17 mouse cellular contexts compared by ENCODE assay signal in the genomic region with DNA sequence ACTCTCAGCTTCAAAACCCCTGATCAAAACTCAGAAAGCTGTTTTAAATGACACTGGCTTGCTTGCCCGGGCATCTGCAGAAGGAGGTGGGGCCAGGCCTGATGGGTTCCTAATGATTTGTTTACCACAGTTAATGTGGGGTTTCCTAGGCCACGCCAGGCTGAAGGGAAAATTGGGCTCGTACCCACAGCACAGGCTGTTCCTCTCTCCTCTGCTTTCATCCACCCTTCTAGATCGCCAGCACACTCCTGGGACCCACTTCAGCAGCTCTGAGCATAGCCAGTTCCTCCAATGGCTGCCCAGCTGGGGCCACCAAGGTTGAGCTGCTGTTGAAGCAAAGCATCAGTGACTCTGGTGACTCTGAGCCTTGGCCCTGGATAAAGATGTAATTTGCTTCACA. TPM values are rescaled to one million over a fixed set of nuclear protein-coding genes. Genes with fewer than 3 reads are reported as not detected.
A peak's percentile ranks its signal among the peaks of the same experiment; 100 is the strongest.
DNase-seq lines count a peak whose midpoint lies in the region; ATAC-seq and TF ChIP-seq lines count a peak whose summit lies in the region.
"Had no signal": no experiment of that assay in that cellular context is flagged by ENCODE, and none has a peak within 500 bp of the region (broad histone marks: within the 10 kb centered on the region; RNA-seq: fewer than 3 reads in every experiment).

No protein-coding gene starts in this region.

- no peaks in the 10 kb centered on the region for H3K9me3 ChIP-seq in embryonic facial prominence, embryonic 12.5 days
- H3K9me3 ChIP-seq in embryonic facial prominence, embryonic 10.5 days = no peaks in the 10 kb centered on the region
- no peaks in the 10 kb centered on the region for H3K9me3 ChIP-seq in hindbrain, postnatal 0 days (ENCODE audit: low read length)
- H3K9me3 ChIP-seq in hindbrain, embryonic 10.5 days = no peaks in the 10 kb centered on the region
- H3K9me3 ChIP-seq: G1E; liver, embryonic 15.5 days; neural tube, embryonic 13.5 days had no signal

- DNase-seq in embryonic facial prominence, embryonic 10.5 days (ENCODE audit: low spot score) = no peak
- peak; percentile 20 for DNase-seq in hindbrain, postnatal 0 days (ENCODE audit: low spot score)
- no peak for DNase-seq in hindbrain, embryonic 10.5 days (ENCODE audit: low spot score)
- DNase-seq in right cerebral cortex, postnatal 10 days (ENCODE audit: low spot score in 2 of 2) = peak; percentile 73 to 77
- no peak for DNase-seq in right cerebral cortex, postnatal 14 days
- no peak for DNase-seq in adrenal gland, postnatal 36 days
- DNase-seq in adrenal gland, postnatal 4 days (ENCODE audit: low spot score in 2 of 2) = no peak
- DNase-seq: cerebellum, postnatal 36 days; lung, postnatal 4 days had no signal

- no peak overlapping the region for H3K27ac ChIP-seq in embryonic facial prominence, embryonic 12.5 days
- no peak overlapping the region for H3K27ac ChIP-seq in embryonic facial prominence, embryonic 10.5 days (replicated peaks)
- no peak overlapping the region for H3K27ac ChIP-seq in hindbrain, postnatal 0 days
- H3K27ac ChIP-seq in hindbrain, embryonic 10.5 days = no peak overlapping the region
- H3K27ac ChIP-seq: kidney, postnatal 0 days; liver, embryonic 15.5 days; neural tube, embryonic 13.5 days had no signal

- no peaks in the 10 kb centered on the region for H3K36me3 ChIP-seq in embryonic facial prominence, embryonic 12.5 days
- no peaks in the 10 kb centered on the region for H3K36me3 ChIP-seq in embryonic facial prominence, embryonic 10.5 days (replicated peaks)
- no peaks in the 10 kb centered on the region for H3K36me3 ChIP-seq in hindbrain, postnatal 0 days (ENCODE audit: insufficient read depth, low read length)
- H3K36me3 ChIP-seq in hindbrain, embryonic 10.5 days = no peaks in the 10 kb centered on the region
- H3K36me3 ChIP-seq: G1E; liver, embryonic 15.5 days; neural tube, embryonic 13.5 days had no signal

- ATAC-seq in embryonic facial prominence, embryonic 12.5 days (ENCODE audit: insufficient number of reproducible peaks, insufficient read depth, low FRiP score, low TSS enrichment) = 0 out of 2 replicates have a peak, but pooled peaks have one; percentile 22
- 0 out of 2 replicates have a peak, but pooled peaks have one; percentile 22 for ATAC-seq in hindbrain, postnatal 0 days
- ATAC-seq: midbrain, embryonic 16.5 days had no signal

- TF ChIP-seq CTCF in hindbrain, postnatal 0 days (IDR thresholded peaks at IDR 0.05; ENCODE audit: low read depth) = no peak

- peaks cover 4% of the 10 kb centered on the region; the same call in 1 of the 2 replicates for H3K27me3 ChIP-seq in embryonic facial prominence, embryonic 12.5 days
- H3K27me3 ChIP-seq in embryonic facial prominence, embryonic 10.5 days (replicated peaks; ENCODE audit: low read depth, poor library complexity, severe bottlenecking) = peaks cover 14% of the 10 kb centered on the region
- no peaks in the 10 kb centered on the region for H3K27me3 ChIP-seq in hindbrain, postnatal 0 days (ENCODE audit: insufficient read depth, low read length)
- H3K27me3 ChIP-seq in hindbrain, embryonic 10.5 days (ENCODE audit: insufficient read depth, poor library complexity, severe bottlenecking) = peaks cover 17% of the 10 kb centered on the region

- no peak overlapping the region for H3K4me2 ChIP-seq in embryonic facial prominence, embryonic 12.5 days (replicated peaks)
- no peak overlapping the region for H3K4me2 ChIP-seq in hindbrain, postnatal 0 days (ENCODE audit: low read depth, low read length)
- H3K4me2 ChIP-seq: liver, embryonic 15.5 days; neural tube, embryonic 13.5 days had no signal

- H3K4me3 ChIP-seq in embryonic facial prominence, embryonic 12.5 days = no peak overlapping the region
- no peak overlapping the region for H3K4me3 ChIP-seq in embryonic facial prominence, embryonic 10.5 days
- no peak overlapping the region for H3K4me3 ChIP-seq in hindbrain, postnatal 0 days (ENCODE audit: low read length)
- H3K4me3 ChIP-seq in hindbrain, embryonic 10.5 days = no peak overlapping the region
- H3K4me3 ChIP-seq: liver, embryonic 15.5 days; neural tube, embryonic 13.5 days had no signal

- WGBS in embryonic facial prominence, embryonic 12.5 days = 49% methylated on average over 4 of the region's 4 CpGs
- WGBS in embryonic facial prominence, embryonic 10.5 days = 63% methylated on average over 4 of the region's 4 CpGs
- WGBS in hindbrain, postnatal 0 days = 45% methylated on average over 4 of the region's 4 CpGs
- WGBS in hindbrain, embryonic 10.5 days = 71% methylated on average over 4 of the region's 4 CpGs

- 0 out of 2 replicates have a peak, but pooled peaks cover 3% of the 10 kb centered on the region for H3K4me1 ChIP-seq in embryonic facial prominence, embryonic 12.5 days
- H3K4me1 ChIP-seq in embryonic facial prominence, embryonic 10.5 days = peaks cover 21% of the 10 kb centered on the region
- peaks cover 5% of the 10 kb centered on the region; the same call in 1 of the 2 replicates for H3K4me1 ChIP-seq in hindbrain, postnatal 0 days (ENCODE audit: insufficient read depth, low read length)
- H3K4me1 ChIP-seq in hindbrain, embryonic 10.5 days (replicated peaks) = peaks cover 17% of the 10 kb centered on the region; the same call in 1 of the 2 replicates
- H3K4me1 ChIP-seq: liver, embryonic 15.5 days had no signal

- H3K9ac ChIP-seq in embryonic facial prominence, embryonic 12.5 days = no peak overlapping the region
- H3K9ac ChIP-seq in hindbrain, postnatal 0 days (replicated peaks; ENCODE audit: low read length) = no peak overlapping the region
- H3K9ac ChIP-seq: liver, embryonic 15.5 days; neural tube, embryonic 13.5 days had no signal

RNA-seq across cellular contexts. Expression of gene Lgi1, which starts 4.0 kb away (rescaled TPM):
- polyA plus RNA-seq in embryonic facial prominence, embryonic 12.5 days (2016; fragmentation: Nextera tagmentation; extraction: Ambion mirVana) = 1.7 and 2.3 TPM in 2 replicates
- polyA plus RNA-seq in embryonic facial prominence, embryonic 10.5 days (2016; fragmentation: Nextera tagmentation; extraction: Ambion mirVana) = 1.2 and 1.4 TPM in 2 replicates
- total RNA-seq in hindbrain, postnatal 0 days (2014; rRNA removed) = 15.5 and 16.5 TPM in 2 replicates
- polyA plus RNA-seq in hindbrain, postnatal 0 days (2015; fragmentation: Nextera tagmentation; extraction: Ambion mirVana) = 20.3 and 20.6 TPM in 2 replicates
- polyA plus RNA-seq in hindbrain, embryonic 10.5 days (2016; fragmentation: Nextera tagmentation; extraction: Ambion mirVana) = 1.1 and 2.2 TPM in 2 replicates
- under 1 TPM; 0.56 to 0.99 TPM for total RNA-seq in adrenal gland, postnatal 36 days (2021)
- 1 to 10 TPM; 4.6 to 5.3 TPM for total RNA-seq in adrenal gland, postnatal 4 days (2021)
- total RNA-seq: granulocyte monocyte progenitor cell, adult 5-6 weeks had no signal
- polyA plus RNA-seq: G1E; heart, postnatal 0 days had no signal

RNA-seq across cellular contexts. Expression of gene Fra10ac1, which starts 36.4 kb away (rescaled TPM):
- polyA plus RNA-seq in embryonic facial prominence, embryonic 12.5 days (2016; fragmentation: Nextera tagmentation; extraction: Ambion mirVana) = 48.3 and 49.3 TPM in 2 replicates
- polyA plus RNA-seq in embryonic facial prominence, embryonic 10.5 days (2016; fragmentation: Nextera tagmentation; extraction: Ambion mirVana) = 44.1 and 44.6 TPM in 2 replicates
- total RNA-seq in hindbrain, postnatal 0 days (2014; rRNA removed) = 2.7 and 3.4 TPM in 2 replicates
- polyA plus RNA-seq in hindbrain, postnatal 0 days (2015; fragmentation: Nextera tagmentation; extraction: Ambion mirVana) = 30.9 and 32.3 TPM in 2 replicates
- 41.4 and 43.1 TPM in 2 replicates for polyA plus RNA-seq in hindbrain, embryonic 10.5 days (2016; fragmentation: Nextera tagmentation; extraction: Ambion mirVana)
- total RNA-seq in adrenal gland, postnatal 36 days (2021) = 10 to 100 TPM; 13.4 to 13.7 TPM
- total RNA-seq in adrenal gland, postnatal 4 days (2021) = 10 to 100 TPM; 16.6 to 19.3 TPM

Comparison
In these comparisons a context has a peak if more than half of its experiments do, and no peak if none do; other contexts are left out.
1. DNase-seq: peak in hindbrain, postnatal 0 days (single experiment) and right cerebral cortex, postnatal 10 days (2 of 2); none in embryonic facial prominence, embryonic 10.5 days (single experiment), hindbrain, embryonic 10.5 days (single experiment), right cerebral cortex, postnatal 14 days (single experiment), adrenal gland, postnatal 36 days (0 of 2) and adrenal gland, postnatal 4 days (0 of 2).